Mouse (Mus musculus): ENCODE measurements around the gene Wnk4. TPM values are rescaled to one million over a fixed set of nuclear protein-coding genes. Genes with fewer than 3 reads are reported as not detected.

Wnk4 gene
- polyA plus RNA-seq, 1 experiment from 2014 or later, result 2.2 TPM

DNA sequence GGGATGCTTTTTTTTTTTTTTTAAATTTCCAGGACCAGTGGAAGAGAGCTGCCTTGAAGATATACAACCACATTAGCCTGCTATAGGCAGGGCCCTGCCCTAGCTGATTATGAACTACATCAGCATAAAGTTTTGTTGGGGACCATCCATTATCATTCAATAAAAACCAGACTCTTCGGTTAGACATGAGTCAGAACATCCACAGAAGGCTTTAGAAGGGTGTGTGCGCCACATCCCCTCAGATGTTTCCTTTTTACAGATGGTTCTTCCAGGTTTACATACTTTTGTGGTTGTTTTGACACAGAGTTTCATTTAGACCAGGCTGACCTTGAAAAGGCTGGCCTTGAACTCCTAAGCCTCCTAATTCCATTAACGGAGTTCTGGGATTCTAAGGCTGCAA, 36.0 kb upstream of the Wnk4 start:
- no peak overlapping the region for H3K9ac ChIP-seq (replicated peaks)
- no peaks in the 10 kb centered on the region for H3K27me3 ChIP-seq (ENCODE audit: insufficient read depth, low read length)
- no peaks in the 10 kb centered on the region for H3K36me3 ChIP-seq (replicated peaks; ENCODE audit: insufficient read depth, low read length)
- no peak for TF ChIP-seq EP300 (IDR thresholded peaks at IDR 0.05; ENCODE audit: low read depth)
- no peak for TF ChIP-seq CTCF (IDR thresholded peaks at IDR 0.05; ENCODE audit: low read depth)
- ATAC-seq (no peak), DNase-seq (no peak)
- H3K27ac ChIP-seq (ENCODE audit: low read depth), result no peak overlapping the region
- H3K4me3 ChIP-seq (ENCODE audit: low read depth, low read length), result no peak overlapping the region
- H3K4me2 ChIP-seq (ENCODE audit: low read depth, low read length), result no peak overlapping the region
- H3K9me3 ChIP-seq (ENCODE audit: low read length), result no peaks in the 10 kb centered on the region
- WGBS (ENCODE audit: insufficient replicate concordance), result 73% methylated on average over 3 of the region's 3 CpGs
- peaks cover 16% of the 10 kb centered on the region for H3K4me1 ChIP-seq (ENCODE audit: insufficient read depth)

DNA sequence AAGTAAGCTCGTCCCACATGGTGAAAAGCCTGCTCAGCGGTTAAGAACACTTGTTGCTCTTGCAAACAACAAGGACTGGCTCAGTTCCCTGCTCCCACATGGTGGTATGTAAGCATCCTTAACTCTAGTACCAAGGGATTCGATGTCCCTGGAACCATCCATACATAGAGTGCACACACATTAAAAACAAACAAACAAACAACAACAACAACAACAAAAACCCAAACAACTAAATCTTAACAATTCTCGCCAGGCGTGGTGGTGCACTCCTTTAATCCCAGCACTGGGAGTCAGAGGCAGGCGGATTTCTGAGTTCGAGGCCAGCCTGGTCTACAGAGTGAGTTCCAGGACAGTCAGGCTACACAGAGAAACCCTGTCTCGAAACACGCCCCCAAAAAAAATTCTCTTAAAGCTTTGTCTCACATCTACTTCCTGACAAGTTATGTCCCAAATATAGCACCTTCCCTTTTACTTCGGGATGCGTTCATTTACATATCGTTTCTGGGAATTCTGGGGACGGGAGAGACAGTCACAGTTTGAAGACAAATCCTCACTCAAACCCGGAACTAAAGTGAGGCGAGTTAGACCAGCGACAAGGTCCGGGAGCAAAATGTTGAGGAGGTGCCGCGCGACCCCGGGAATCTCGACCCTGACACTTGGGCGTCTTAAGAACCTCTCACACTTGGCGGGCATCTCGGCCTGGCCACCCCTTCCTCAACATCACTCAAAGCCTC, 34.9 kb upstream of the Wnk4 start:
- Histone ChIP-seq H3K4me3 (ENCODE audit: low read depth, low read length) (peak overlapping the region; percentile 96), H3K9ac (replicated peaks) (peak overlapping the region; percentile 95), H3K4me1 (ENCODE audit: insufficient read depth) (peaks cover 20% of the 10 kb centered on the region), H3K27ac (ENCODE audit: low read depth) (peak overlapping the region; percentile 90), H3K4me2 (ENCODE audit: low read depth, low read length) (peak overlapping the region; percentile 98), H3K36me3 (replicated peaks; ENCODE audit: insufficient read depth, low read length) (no peaks in the 10 kb centered on the region), H3K27me3 (ENCODE audit: insufficient read depth, low read length) (no peaks in the 10 kb centered on the region), H3K9me3 (ENCODE audit: low read length) (no peaks in the 10 kb centered on the region)
- no peak for TF ChIP-seq CTCF (IDR thresholded peaks at IDR 0.05; ENCODE audit: low read depth)
- TF ChIP-seq EP300 (IDR thresholded peaks at IDR 0.05; ENCODE audit: low read depth), result no peak
- WGBS (ENCODE audit: insufficient replicate concordance), result 18% methylated on average over 25 of the region's 25 CpGs
- no peak; the same call in 1 of the 2 replicates for ATAC-seq
- no peak for DNase-seq

DNA sequence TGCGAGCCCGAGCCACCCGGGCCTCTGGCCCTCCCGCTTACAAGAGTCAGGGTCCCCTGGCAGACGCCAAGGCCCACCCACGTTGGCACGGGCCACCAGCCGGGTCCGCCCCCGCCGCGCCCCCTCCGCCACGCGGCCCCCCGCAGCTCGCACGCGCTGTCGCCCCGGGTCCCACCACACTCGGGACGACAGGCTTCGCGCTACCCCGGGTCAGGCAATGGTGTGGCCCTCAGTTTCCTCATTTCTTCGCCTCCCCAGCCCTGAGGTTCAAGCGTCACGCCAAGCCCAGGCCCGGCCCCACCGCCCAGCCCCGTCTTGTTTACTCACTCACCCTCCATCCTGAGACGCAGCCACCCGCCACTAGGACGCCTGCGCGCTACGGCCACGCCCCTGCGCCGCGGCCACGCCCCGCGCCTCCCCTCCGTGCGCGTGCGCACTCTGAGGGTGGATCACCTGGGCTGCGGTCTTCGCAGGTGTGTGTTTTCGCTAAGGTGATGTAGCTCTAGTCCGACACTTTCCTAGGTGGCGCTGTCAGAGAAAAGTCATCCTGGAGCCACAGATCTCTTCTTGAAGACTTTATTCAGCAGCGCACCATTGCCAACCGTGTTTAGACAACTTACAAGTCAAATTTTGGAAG, 34.2 kb upstream of the Wnk4 start, which contains the start of gene Ezh1:
TSS of gene Ezh1 (minus strand) at position 399 of the 637 bp plus-strand sequence.
- ATAC-seq, result peak; percentile 96
- WGBS (ENCODE audit: insufficient replicate concordance), result 1% methylated on average over 40 of the region's 56 CpGs

DNA sequence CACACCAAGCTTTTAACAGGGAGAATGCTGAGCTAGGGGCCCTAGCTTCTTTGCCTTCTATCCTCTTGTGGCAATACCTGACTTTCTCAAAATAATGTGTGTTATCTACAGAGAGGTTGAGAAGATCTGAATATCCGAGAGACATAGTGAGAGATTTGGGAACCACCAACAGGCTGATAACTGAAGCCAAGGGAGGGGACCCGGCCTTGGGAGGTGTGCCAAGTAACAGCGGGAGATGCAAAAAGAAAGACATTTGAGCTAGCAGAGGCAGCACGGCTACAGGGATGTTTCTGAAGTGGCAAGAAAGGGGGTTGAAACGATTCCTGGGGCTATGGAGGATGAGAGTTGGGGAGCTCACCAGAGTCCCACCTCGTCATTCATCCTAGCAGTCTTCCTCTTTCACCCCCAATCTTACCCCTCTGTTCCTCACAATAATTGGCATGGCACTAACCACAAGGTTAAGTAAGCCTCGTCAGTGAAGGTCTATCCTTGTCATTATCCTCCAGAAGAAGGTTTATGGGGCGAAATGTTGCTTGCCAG, 30.9 kb upstream of the Wnk4 start:
- Histone ChIP-seq H3K9ac (replicated peaks) (no peak overlapping the region), H3K9me3 (ENCODE audit: low read length) (no peaks in the 10 kb centered on the region), H3K4me2 (ENCODE audit: low read depth, low read length) (no peak overlapping the region), H3K4me1 (ENCODE audit: insufficient read depth) (peaks cover 18% of the 10 kb centered on the region), H3K36me3 (replicated peaks; ENCODE audit: insufficient read depth, low read length) (no peaks in the 10 kb centered on the region), H3K27ac (ENCODE audit: low read depth) (no peak overlapping the region), H3K27me3 (ENCODE audit: insufficient read depth, low read length) (0 out of 2 replicates have a peak, but pooled peaks cover 4% of the 10 kb centered on the region), H3K4me3 (ENCODE audit: low read depth, low read length) (no peak overlapping the region)
- ATAC-seq (no peak), DNase-seq (no peak)
- TF ChIP-seq CTCF (IDR thresholded peaks at IDR 0.05; ENCODE audit: low read depth) (no peak), EP300 (IDR thresholded peaks at IDR 0.05; ENCODE audit: low read depth) (no peak)
- WGBS (ENCODE audit: insufficient replicate concordance), result 33% methylated on average over 8 of the region's 8 CpGs

More for the DNA sequence above, 34.2 kb upstream of the Wnk4 start, which contains the start of gene Ezh1:
- TF ChIP-seq EP300 (IDR thresholded peaks at IDR 0.05; ENCODE audit: low read depth), result no peak
- peak; percentile 56 for TF ChIP-seq CTCF (IDR thresholded peaks at IDR 0.05; ENCODE audit: low read depth)
- Histone ChIP-seq H3K36me3 (replicated peaks; ENCODE audit: insufficient read depth, low read length) (no peaks in the 10 kb centered on the region), H3K4me1 (ENCODE audit: insufficient read depth) (peaks cover 23% of the 10 kb centered on the region), H3K4me3 (ENCODE audit: low read depth, low read length) (peak within 1 kb of the TSS; percentile 96), H3K9me3 (ENCODE audit: low read length) (no peaks in the 10 kb centered on the region), H3K27ac (ENCODE audit: low read depth) (peak within 1 kb of the TSS; percentile 90), H3K9ac (replicated peaks) (peak within 1 kb of the TSS; percentile 95), H3K27me3 (ENCODE audit: insufficient read depth, low read length) (0 out of 2 replicates have a peak, but pooled peaks cover 4% of the 10 kb centered on the region), H3K4me2 (ENCODE audit: low read depth, low read length) (peak within 1 kb of the TSS; percentile 98)
- peak; percentile 93 for DNase-seq

DNA sequence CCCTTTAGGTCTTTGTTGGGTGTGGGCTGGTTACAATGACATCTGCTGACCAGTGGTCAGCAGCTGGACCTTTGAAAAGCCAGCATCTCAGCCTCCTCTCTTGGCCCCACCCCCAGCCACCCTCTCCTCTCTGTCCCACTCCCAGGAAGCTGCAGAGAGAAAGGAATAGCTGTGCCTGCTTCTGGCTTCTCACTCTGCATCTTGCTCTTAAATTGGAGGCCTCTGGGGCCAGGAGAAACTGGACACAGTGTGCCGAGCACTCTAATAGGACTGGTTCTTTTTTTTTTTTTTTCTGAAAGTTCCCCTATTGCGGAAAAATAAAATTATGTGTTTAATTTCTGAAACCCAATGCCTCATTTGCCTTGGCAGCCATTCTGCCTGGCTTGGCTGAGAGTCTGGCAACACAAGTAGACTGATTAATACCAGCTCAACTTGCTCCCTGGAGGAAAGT, 30.3 kb upstream of the Wnk4 start:
- Histone ChIP-seq H3K9ac (replicated peaks) (no peak overlapping the region), H3K9me3 (ENCODE audit: low read length) (no peaks in the 10 kb centered on the region), H3K4me1 (ENCODE audit: insufficient read depth) (peaks cover 12% of the 10 kb centered on the region), H3K27ac (ENCODE audit: low read depth) (0 out of 2 replicates have a peak overlapping the region, but pooled peaks have one; percentile 51), H3K27me3 (ENCODE audit: insufficient read depth, low read length) (0 out of 2 replicates have a peak, but pooled peaks cover 4% of the 10 kb centered on the region), H3K36me3 (replicated peaks; ENCODE audit: insufficient read depth, low read length) (no peaks in the 10 kb centered on the region), H3K4me2 (ENCODE audit: low read depth, low read length) (no peak overlapping the region), H3K4me3 (ENCODE audit: low read depth, low read length) (no peak overlapping the region)
- ATAC-seq (no peak), DNase-seq (no peak)
- TF ChIP-seq EP300 (IDR thresholded peaks at IDR 0.05; ENCODE audit: low read depth) (no peak), CTCF (IDR thresholded peaks at IDR 0.05; ENCODE audit: low read depth) (no peak)
- 45% methylated on average over 2 of the region's 2 CpGs for WGBS (ENCODE audit: insufficient replicate concordance)

DNA sequence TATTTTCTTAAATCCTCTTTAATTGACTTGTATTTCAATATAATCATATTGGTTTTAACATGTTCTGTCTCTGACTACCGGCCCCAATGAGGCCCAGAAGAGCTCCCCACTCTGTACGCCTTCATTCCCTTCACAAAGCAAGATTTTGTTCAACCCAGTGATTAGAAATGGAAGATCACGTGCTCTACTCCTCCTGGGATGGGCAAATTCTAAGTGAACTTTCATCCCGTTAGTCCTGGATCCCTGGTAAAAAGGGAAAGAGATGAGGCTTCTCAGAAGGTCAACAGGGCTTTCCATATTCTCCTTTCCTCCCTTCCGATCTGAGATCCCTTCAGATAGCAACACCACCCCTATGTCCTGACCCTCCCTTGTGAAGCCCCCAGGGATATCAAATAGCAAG, 29.8 kb upstream of the Wnk4 start:
- Histone ChIP-seq H3K9me3 (ENCODE audit: low read length) (no peaks in the 10 kb centered on the region), H3K36me3 (replicated peaks; ENCODE audit: insufficient read depth, low read length) (no peaks in the 10 kb centered on the region), H3K4me2 (ENCODE audit: low read depth, low read length) (peak overlapping the region; percentile 61; the same call in 1 of the 2 replicates), H3K4me1 (ENCODE audit: insufficient read depth) (peaks cover 12% of the 10 kb centered on the region), H3K9ac (replicated peaks) (no peak overlapping the region), H3K4me3 (ENCODE audit: low read depth, low read length) (no peak overlapping the region), H3K27ac (ENCODE audit: low read depth) (peak overlapping the region; percentile 51; the same call in 1 of the 2 replicates), H3K27me3 (ENCODE audit: insufficient read depth, low read length) (0 out of 2 replicates have a peak, but pooled peaks cover 4% of the 10 kb centered on the region)
- DNase-seq (no peak), ATAC-seq (no peak)
- 37% methylated on average over 5 of the region's 5 CpGs for WGBS (ENCODE audit: insufficient replicate concordance)
- TF ChIP-seq EP300 (IDR thresholded peaks at IDR 0.05; ENCODE audit: low read depth) (no peak), CTCF (IDR thresholded peaks at IDR 0.05; ENCODE audit: low read depth) (no peak)

Data from liver, postnatal 0 days (tissue).